21 mouse cellular contexts compared by ENCODE assay signal in genomic region chr16:18462598-18462997, GRCm38 (mm10). TPM values are rescaled to one million over a fixed set of nuclear protein-coding genes. Genes with fewer than 3 reads are reported as not detected.
DNase-seq lines count a peak whose midpoint lies in the region; ATAC-seq and TF ChIP-seq lines count a peak whose summit lies in the region.
"Had no signal": no experiment of that assay in that cellular context is flagged by ENCODE, and none has a peak within 500 bp of the region (broad histone marks: within the 10 kb centered on the region; RNA-seq: fewer than 3 reads in every experiment).

No protein-coding gene starts in this region.

- no peaks in the 10 kb centered on the region for H3K9me3 ChIP-seq in heart, embryonic 12.5 days (replicated peaks)
- H3K9me3 ChIP-seq in kidney, embryonic 14.5 days (ENCODE audit: control insufficient read depth, low read length): no peaks in the 10 kb centered on the region
- H3K9me3 ChIP-seq: hindbrain, embryonic 10.5 days; midbrain, embryonic 13.5 days had no signal

- H3K4me3 ChIP-seq in heart, adult 2 months: no peak overlapping the region
- H3K4me3 ChIP-seq in heart, embryonic 12.5 days: no peak overlapping the region
- H3K4me3 ChIP-seq in kidney, embryonic 14.5 days (ENCODE audit: low read length): no peak overlapping the region
- H3K4me3 ChIP-seq: hindbrain, embryonic 10.5 days; midbrain, embryonic 13.5 days had no signal

- H3K27me3 ChIP-seq in heart, adult 2 months (ENCODE audit: control insufficient read depth, insufficient read depth, low read length): no peaks in the 10 kb centered on the region
- 0 out of 2 replicates have a peak, but pooled peaks cover 7% of the 10 kb centered on the region for H3K27me3 ChIP-seq in heart, embryonic 12.5 days (replicated peaks)
- H3K27me3 ChIP-seq in kidney, embryonic 14.5 days (ENCODE audit: control insufficient read depth, insufficient read depth, low read length): peaks cover 4% of the 10 kb centered on the region; the same call in 1 of the 2 replicates
- H3K27me3 ChIP-seq: Patski had no signal

- peaks cover 26% of the 10 kb centered on the region for H3K4me1 ChIP-seq in heart, adult 2 months (ENCODE audit: control insufficient read depth, insufficient read depth, low read length)
- H3K4me1 ChIP-seq in heart, embryonic 12.5 days (replicated peaks): peaks cover 23% of the 10 kb centered on the region
- H3K4me1 ChIP-seq in kidney, embryonic 14.5 days (ENCODE audit: control insufficient read depth, insufficient read depth, low read length): peaks cover 17% of the 10 kb centered on the region

- peak overlapping the region; percentile 20; the same call in 1 of the 2 replicates for H3K27ac ChIP-seq in heart, adult 2 months
- no peak overlapping the region for H3K27ac ChIP-seq in heart, embryonic 12.5 days (ENCODE audit: poor library complexity, severe bottlenecking)
- H3K27ac ChIP-seq in kidney, embryonic 14.5 days (ENCODE audit: low read depth, low read length): no peak overlapping the region
- H3K27ac ChIP-seq: hindbrain, embryonic 10.5 days; macrophage; midbrain, embryonic 13.5 days had no signal

- no peak for TF ChIP-seq CTCF in heart, adult 2 months (IDR thresholded peaks at IDR 0.05)

- no peaks in the 10 kb centered on the region for H3K36me3 ChIP-seq in heart, adult 2 months (ENCODE audit: control insufficient read depth, insufficient read depth, low read length)
- H3K36me3 ChIP-seq in heart, embryonic 12.5 days: no peaks in the 10 kb centered on the region
- H3K36me3 ChIP-seq in kidney, embryonic 14.5 days (ENCODE audit: control insufficient read depth, insufficient read depth, low read length): no peaks in the 10 kb centered on the region; the same call in 1 of the 2 replicates
- H3K36me3 ChIP-seq: midbrain, embryonic 13.5 days had no signal

- ATAC-seq in heart, embryonic 12.5 days (ENCODE audit: insufficient number of reproducible peaks, low FRiP score): no peak
- no peak for ATAC-seq in kidney, embryonic 14.5 days (ENCODE audit: low FRiP score, low TSS enrichment)
- ATAC-seq in erythroblast, adult 5-6 weeks (replicated peaks; ENCODE audit: low FRiP score, poor library complexity, severe bottlenecking): no peak
- ATAC-seq: activated CD4-positive, CD25-positive, alpha-beta regulatory T cell, adult 4 months; forebrain, embryonic 16.5 days; midbrain, embryonic 13.5 days; Patski had no signal

- TF ChIP-seq EP300 in heart, adult 2 months (IDR thresholded peaks at IDR 0.05; ENCODE audit: insufficient read depth, low read depth, low read length): no peak

- WGBS in heart, adult 2 months: 54% methylated on average over 8 of the region's 8 CpGs
- WGBS in heart, embryonic 12.5 days: 51% methylated on average over 8 of the region's 8 CpGs
- WGBS in kidney, embryonic 14.5 days: 43% methylated on average over 8 of the region's 8 CpGs

- peak; percentile 41 to 48 for DNase-seq in heart, adult 2 months
- DNase-seq in kidney, postnatal 4 days: peak; percentile 32 to 51
- DNase-seq in heart, postnatal 4 days: peak; percentile 40
- peak; percentile 35 to 57 for DNase-seq in lung, postnatal 4 days
- DNase-seq in frontal cortex, postnatal 10 days (ENCODE audit: low spot score in 2 of 2): no peak
- DNase-seq: adrenal gland, postnatal 25 days; B cell, adult 2 months; cerebellum, adult 2 months; left cerebral cortex, postnatal 4 days; retina, postnatal 1 day; right cerebral cortex, postnatal 4 days had no signal

- no peak for TF ChIP-seq POLR2A in heart, adult 2 months (IDR thresholded peaks at IDR 0.05; ENCODE audit: insufficient read depth, low read depth, low read length)

- intact Hi-C loops in heart, adult 2 months (cut with DNase I): no loop called here

- H3K4me2 ChIP-seq in heart, embryonic 12.5 days: no peak overlapping the region
- H3K4me2 ChIP-seq in kidney, embryonic 14.5 days (replicated peaks; ENCODE audit: low read depth, low read length): no peak overlapping the region
- H3K4me2 ChIP-seq: liver, embryonic 11.5 days; midbrain, embryonic 13.5 days had no signal

- H3K9ac ChIP-seq in heart, adult 2 months (ENCODE audit: low read depth, low read length): no peak overlapping the region
- H3K9ac ChIP-seq in heart, embryonic 12.5 days: no peak overlapping the region
- no peak overlapping the region for H3K9ac ChIP-seq in kidney, embryonic 14.5 days (ENCODE audit: low read depth, low read length)
- H3K9ac ChIP-seq: midbrain, embryonic 13.5 days had no signal

- no peaks in the 10 kb centered on the region for H3K79me2 ChIP-seq in heart, adult 2 months (replicated peaks; ENCODE audit: control insufficient read depth, insufficient read depth, low read length)

RNA-seq across cellular contexts. Expression of gene Gnb1l, which starts 35.9 kb away (rescaled TPM):
- 1 to 10 TPM; 5.3 to 7.4 TPM for total RNA-seq in heart, adult 2 months (2021)
- 5.5 and 8.5 TPM in 2 replicates for polyA plus RNA-seq in heart, adult 2 months (2012; rRNA removed)
- polyA plus RNA-seq in heart, embryonic 12.5 days (2016; fragmentation: Nextera tagmentation; extraction: Ambion mirVana): 7.8 and 8.0 TPM in 2 replicates
- 16.3 and 18.0 TPM in 2 replicates for polyA plus RNA-seq in kidney, embryonic 14.5 days (2014; fragmentation: Nextera tagmentation; extraction: Ambion mirVana)
- 1 to 10 TPM; 6.3 to 7.9 TPM for total RNA-seq in heart, postnatal 4 days (2021)
- total RNA-seq in erythroblast, adult 5-6 weeks (2015; ENCODE audit: low replicate concordance): 2.3 and 10.6 TPM in 2 replicates
- total RNA-seq in erythroblast, adult 5-6 weeks (2017; ENCODE audit: low replicate concordance): 0.94 and 5.6 TPM in 2 replicates

RNA-seq across cellular contexts. Expression of gene Comt, which starts 35.9 kb away (rescaled TPM):
- 100 to 1,000 TPM; 139 to 150 TPM for total RNA-seq in heart, adult 2 months (2021)
- 208 and 236 TPM in 2 replicates for polyA plus RNA-seq in heart, adult 2 months (2012; rRNA removed)
- polyA plus RNA-seq in heart, embryonic 12.5 days (2016; fragmentation: Nextera tagmentation; extraction: Ambion mirVana): 88.2 and 90.8 TPM in 2 replicates
- 78.7 and 89.0 TPM in 2 replicates for polyA plus RNA-seq in kidney, embryonic 14.5 days (2014; fragmentation: Nextera tagmentation; extraction: Ambion mirVana)
- total RNA-seq in heart, postnatal 4 days (2021): 100 to 1,000 TPM; 116 to 122 TPM
- total RNA-seq in erythroblast, adult 5-6 weeks (2015; ENCODE audit: low replicate concordance): 27.9 and 29.9 TPM in 2 replicates
- total RNA-seq in erythroblast, adult 5-6 weeks (2017; ENCODE audit: low replicate concordance): 26.8 and 29.1 TPM in 2 replicates

RNA-seq across cellular contexts. Expression of gene Rtl10, which starts 36.1 kb away (rescaled TPM):
- total RNA-seq in heart, adult 2 months (2021): 1 to 10 TPM; 3.4 to 3.9 TPM
- 3.1 and 3.4 TPM in 2 replicates for polyA plus RNA-seq in heart, adult 2 months (2012; rRNA removed)
- 1.1 TPM in 2 replicates for polyA plus RNA-seq in heart, embryonic 12.5 days (2016; fragmentation: Nextera tagmentation; extraction: Ambion mirVana)
- polyA plus RNA-seq in kidney, embryonic 14.5 days (2014; fragmentation: Nextera tagmentation; extraction: Ambion mirVana): 1.9 and 3.0 TPM in 2 replicates
- total RNA-seq in heart, postnatal 4 days (2021): 1 to 10 TPM; 5.5 to 5.6 TPM
- 2.7 TPM in 1 of 2 replicates, not detected in the other for total RNA-seq in erythroblast, adult 5-6 weeks (2015; ENCODE audit: low replicate concordance)
- total RNA-seq in erythroblast, adult 5-6 weeks (2017; ENCODE audit: low replicate concordance): 1.1 and 4.5 TPM in 2 replicates
- polyA plus RNA-seq: macrophage had no signal

RNA-seq across cellular contexts. Expression of gene Txnrd2, which starts 36.4 kb away (rescaled TPM):
- total RNA-seq in heart, adult 2 months (2021): 10 to 100 TPM; 37.6 to 39.7 TPM
- 35.1 and 36.1 TPM in 2 replicates for polyA plus RNA-seq in heart, adult 2 months (2012; rRNA removed)
- polyA plus RNA-seq in heart, embryonic 12.5 days (2016; fragmentation: Nextera tagmentation; extraction: Ambion mirVana): 34.9 and 37.2 TPM in 2 replicates
- 21.9 and 23.6 TPM in 2 replicates for polyA plus RNA-seq in kidney, embryonic 14.5 days (2014; fragmentation: Nextera tagmentation; extraction: Ambion mirVana)
- total RNA-seq in heart, postnatal 4 days (2021): 10 to 100 TPM; 26.7 to 29.0 TPM
- total RNA-seq in erythroblast, adult 5-6 weeks (2015; ENCODE audit: low replicate concordance): 274 and 358 TPM in 2 replicates
- total RNA-seq in erythroblast, adult 5-6 weeks (2017; ENCODE audit: low replicate concordance): 493 and 499 TPM in 2 replicates

Comparison
In these comparisons a context has a peak if more than half of its experiments do, and no peak if none do; other contexts are left out.
1. DNase-seq: peak in heart, adult 2 months (2 of 2), kidney, postnatal 4 days (2 of 2), heart, postnatal 4 days (single experiment) and lung, postnatal 4 days (2 of 2); none in frontal cortex, postnatal 10 days (0 of 2).